Mouse (Mus musculus) heart, embryonic 13.5 days (tissue): ENCODE measurements at regions not wholly inside any gene's neighbourhood (a gene's known extent, or its start where the extent isn't known, plus 50 kb on each side); places are given as distances from the start of the nearest gene placed in this dataset.

Experiments used
- ATAC-seq: fragments of 200-750 bp; cut with Nextera tagmentation; 2 replicates; pipeline ENCODE4 v1.8.0; 2017; ENCODE audit warnings: moderate TSS enrichment; ENCODE audit not compliant: insufficient number of reproducible peaks, low FRiP score, low TSS enrichment; ENCODE audit errors: extremely low read depth
- H3K27ac ChIP-seq: fragments of 300-500 bp; sonication (generic); replicated peaks from 2 replicates; pipeline ENCODE4 v1.5.1; 2015; ENCODE audit warnings: moderate library complexity, mild to moderate bottlenecking, inconsistent platforms
- H3K27me3 ChIP-seq: fragments of 300-500 bp; sonication (generic); replicated peaks from 2 replicates; pipeline ENCODE4 v1.6.1; 2015; ENCODE audit warnings: mild to moderate bottlenecking, inconsistent platforms
- H3K36me3 ChIP-seq: fragments of 300-500 bp; sonication (generic); 2 replicates; pipeline ENCODE4 v1.6.1; 2015; ENCODE audit warnings: mild to moderate bottlenecking, inconsistent platforms
- H3K4me1 ChIP-seq: fragments of 300-500 bp; sonication (generic); 2 replicates; pipeline ENCODE4 v1.6.1; 2015; ENCODE audit warnings: inconsistent platforms
- H3K4me2 ChIP-seq: fragments of 300-500 bp; sonication (generic); 2 replicates; pipeline ENCODE4 v1.6.1; 2015; ENCODE audit warnings: inconsistent platforms, mild to moderate bottlenecking, moderate library complexity
- H3K4me3 ChIP-seq: fragments of 300-500 bp; sonication (generic); 2 replicates; pipeline ENCODE4 v1.5.1; 2015; ENCODE audit warnings: moderate library complexity, mild to moderate bottlenecking, inconsistent platforms
- H3K9ac ChIP-seq: fragments of 300-500 bp; sonication (generic); 2 replicates; pipeline ENCODE4 v1.6.1; 2015; ENCODE audit warnings: inconsistent platforms, mild to moderate bottlenecking, moderate library complexity
- H3K9me3 ChIP-seq: fragments of 300-500 bp; sonication (generic); 2 replicates; pipeline ENCODE4 v1.6.1; 2016; ENCODE audit warnings: inconsistent platforms
- WGBS: fragments of 180-500 bp; shearing (Covaris S2); methylation state at CpG from one replicate; pipeline ENCODE4 v1.1.7; 2015; ENCODE audit warnings: mixed read lengths; 5-methylcytosine and 5-hydroxymethylcytosine counted together

GRCm38 (mm10) chr5:118857001-118857400, 296.5 kb downstream of the Med13l start:
- ATAC-seq, result no peak
- Histone ChIP-seq H3K4me2 (no peak overlapping the region), H3K36me3 (no peaks in the 10 kb centered on the region), H3K9me3 (0 out of 2 replicates have a peak, but pooled peaks cover 5% of the 10 kb centered on the region), H3K4me3 (no peak overlapping the region), H3K27me3 (peaks cover 9% of the 10 kb centered on the region; the same call in 1 of the 2 replicates), H3K4me1 (peaks cover 10% of the 10 kb centered on the region), H3K27ac (no peak overlapping the region), H3K9ac (no peak overlapping the region)
- WGBS, result 22% methylated on average over 12 of the region's 12 CpGs

GRCm38 (mm10) chr5:118861143-118861847, 300.8 kb downstream of the Med13l start:
- Histone ChIP-seq H3K27me3 (peaks cover 9% of the 10 kb centered on the region; the same call in 1 of the 2 replicates), H3K36me3 (no peaks in the 10 kb centered on the region), H3K4me1 (peaks cover 10% of the 10 kb centered on the region), H3K9me3 (peaks cover 6% of the 10 kb centered on the region), H3K9ac (no peak overlapping the region), H3K4me2 (no peak overlapping the region), H3K4me3 (no peak overlapping the region), H3K27ac (no peak overlapping the region)
- ATAC-seq, result no peak
- 79% methylated on average over 13 of the region's 13 CpGs for WGBS

- Histone ChIP-seq H3K4me2 (no peak overlapping the region), H3K4me1 (no peaks in the 10 kb centered on the region), H3K27me3 (0 out of 2 replicates have a peak, but pooled peaks cover 4% of the 10 kb centered on the region), H3K4me3 (no peak overlapping the region), H3K27ac (no peak overlapping the region), H3K36me3 (no peaks in the 10 kb centered on the region), H3K9me3 (peaks cover 9% of the 10 kb centered on the region), H3K9ac (no peak overlapping the region)
- ATAC-seq, result no peak
- 67% methylated on average over 5 of the region's 5 CpGs for WGBS
Measured at GRCm38 (mm10) chr5:118867511-118867910, 307.0 kb downstream of the Med13l start.

- Histone ChIP-seq H3K4me2 (no peak overlapping the region), H3K4me1 (no peaks in the 10 kb centered on the region), H3K27ac (no peak overlapping the region), H3K27me3 (peaks cover 10% of the 10 kb centered on the region; the same call in 1 of the 2 replicates), H3K9me3 (peaks cover 5% of the 10 kb centered on the region), H3K9ac (no peak overlapping the region), H3K4me3 (no peak overlapping the region), H3K36me3 (no peaks in the 10 kb centered on the region)
- whole genome bisulfite sequencing, result 77% methylated on average over 9 of the region's 9 CpGs
- no peak for ATAC-seq
Measured at GRCm38 (mm10) chr5:118869330-118869729, 308.9 kb downstream of the Med13l start.

GRCm38 (mm10) chr5:118873871-118874270, 313.4 kb downstream of the Med13l start:
- ATAC-seq, result no peak
- H3K36me3 ChIP-seq, result no peaks in the 10 kb centered on the region
- no peak overlapping the region for H3K27ac ChIP-seq
- WGBS, result 39% methylated on average over 7 of the region's 7 CpGs
- H3K4me1 ChIP-seq, result peaks cover 8% of the 10 kb centered on the region
- no peak overlapping the region for H3K4me3 ChIP-seq
- H3K9me3 ChIP-seq, result no peaks in the 10 kb centered on the region
- no peak overlapping the region for H3K4me2 ChIP-seq
- peaks cover 49% of the 10 kb centered on the region for H3K27me3 ChIP-seq
- no peak overlapping the region for H3K9ac ChIP-seq

GRCm38 (mm10) chr5:118875096-118875637, 314.7 kb downstream of the Med13l start:
- Histone ChIP-seq H3K27me3 (peaks cover 57% of the 10 kb centered on the region), H3K4me1 (peaks cover 8% of the 10 kb centered on the region), H3K36me3 (no peaks in the 10 kb centered on the region), H3K4me3 (no peak overlapping the region), H3K9me3 (no peaks in the 10 kb centered on the region), H3K4me2 (no peak overlapping the region), H3K27ac (no peak overlapping the region), H3K9ac (no peak overlapping the region)
- ATAC-seq, result no peak
- WGBS, result 45% methylated on average over 10 of the region's 10 CpGs

GRCm38 (mm10) chr5:118876586-118877312, 316.3 kb downstream of the Med13l start:
- H3K36me3 ChIP-seq, result no peaks in the 10 kb centered on the region
- H3K27ac ChIP-seq, result no peak overlapping the region
- H3K4me1 ChIP-seq, result peaks cover 8% of the 10 kb centered on the region
- peak overlapping the region; percentile 75 for H3K4me2 ChIP-seq
- no peaks in the 10 kb centered on the region for H3K9me3 ChIP-seq
- peak overlapping the region; percentile 67 for H3K9ac ChIP-seq
- WGBS, result 13% methylated on average over 18 of the region's 18 CpGs
- H3K4me3 ChIP-seq, result peak overlapping the region; percentile 48
- no peak for ATAC-seq
- peaks cover 57% of the 10 kb centered on the region for H3K27me3 ChIP-seq

GRCm38 (mm10) chr5:118877313-118877669, 316.8 kb downstream of the Med13l start:
- Histone ChIP-seq H3K4me2 (peak overlapping the region; percentile 75), H3K9ac (peak overlapping the region; percentile 67), H3K27ac (no peak overlapping the region), H3K4me1 (peaks cover 8% of the 10 kb centered on the region), H3K27me3 (peaks cover 54% of the 10 kb centered on the region), H3K9me3 (no peaks in the 10 kb centered on the region), H3K4me3 (peak overlapping the region; percentile 48), H3K36me3 (no peaks in the 10 kb centered on the region)
- no peak for ATAC-seq
- WGBS, result 1% methylated on average over 12 of the region's 12 CpGs

GRCm38 (mm10) chr5:118877831-118878230, 317.4 kb downstream of the Med13l start:
- no peak for ATAC-seq
- Histone ChIP-seq H3K9me3 (no peaks in the 10 kb centered on the region), H3K9ac (no peak overlapping the region), H3K27ac (no peak overlapping the region), H3K27me3 (peaks cover 53% of the 10 kb centered on the region), H3K36me3 (no peaks in the 10 kb centered on the region), H3K4me1 (peaks cover 8% of the 10 kb centered on the region), H3K4me2 (peak overlapping the region; percentile 75), H3K4me3 (no peak overlapping the region)
- 27% methylated on average over 10 of the region's 10 CpGs for WGBS

- Histone ChIP-seq H3K9me3 (no peaks in the 10 kb centered on the region), H3K27me3 (peaks cover 53% of the 10 kb centered on the region), H3K4me3 (no peak overlapping the region), H3K36me3 (no peaks in the 10 kb centered on the region), H3K4me2 (no peak overlapping the region), H3K9ac (no peak overlapping the region), H3K27ac (no peak overlapping the region), H3K4me1 (peaks cover 8% of the 10 kb centered on the region)
- WGBS, result 49% methylated on average over 10 of the region's 10 CpGs
- no peak for ATAC-seq
Measured at GRCm38 (mm10) chr5:118878722-118879121, 318.2 kb downstream of the Med13l start.

- 12% methylated on average over 13 of the region's 13 CpGs for WGBS
- Histone ChIP-seq H3K27me3 (peaks cover 43% of the 10 kb centered on the region), H3K27ac (no peak overlapping the region), H3K4me1 (peaks cover 8% of the 10 kb centered on the region), H3K9ac (no peak overlapping the region), H3K36me3 (no peaks in the 10 kb centered on the region), H3K4me2 (no peak overlapping the region), H3K9me3 (no peaks in the 10 kb centered on the region), H3K4me3 (no peak overlapping the region)
- no peak for ATAC-seq
Measured at GRCm38 (mm10) chr5:118879808-118880478, 319.5 kb downstream of the Med13l start.
